Mouse (Mus musculus) stomach, embryonic 14.5 days (tissue): ENCODE measurements around the gene Mtmr2. TPM values are rescaled to one million over a fixed set of nuclear protein-coding genes. Genes with fewer than 3 reads are reported as not detected.

Experiments used
- ATAC-seq: fragments of 200-750 bp; cut with Nextera tagmentation; 2 replicates; pipeline ENCODE4 v1.8.0; 2017; ENCODE audit warnings: low read depth, moderate TSS enrichment; ENCODE audit not compliant: insufficient number of reproducible peaks, insufficient read depth, low FRiP score
- H3K27ac ChIP-seq: fragments of 300-500 bp; sonication (generic); 2 replicates; pipeline ENCODE4 v1.5.1; 2014; ENCODE audit warnings: mild to moderate bottlenecking, low read length, moderate library complexity, mixed read lengths
- H3K27me3 ChIP-seq: fragments of 300-500 bp; sonication (generic); 2 replicates; pipeline ENCODE4 v1.6.1; 2014; ENCODE audit warnings: low read length, control low read depth, mixed read lengths; ENCODE audit not compliant: control insufficient read depth, insufficient read depth
- H3K36me3 ChIP-seq: fragments of 300-500 bp; sonication (generic); 2 replicates; pipeline ENCODE4 v1.6.1; 2014; ENCODE audit warnings: mild to moderate bottlenecking, control low read depth, low read length, moderate library complexity, mixed read lengths; ENCODE audit not compliant: control insufficient read depth, insufficient read depth
- H3K4me1 ChIP-seq: fragments of 300-500 bp; sonication (generic); 2 replicates; pipeline ENCODE4 v1.6.1; 2014; ENCODE audit warnings: low read length, control low read depth, mixed read lengths; ENCODE audit not compliant: control insufficient read depth, insufficient read depth
- H3K4me2 ChIP-seq: fragments of 300-500 bp; sonication (generic); replicated peaks from 2 replicates; pipeline ENCODE4 v1.6.1; 2014; ENCODE audit warnings: low read depth, low read length, control low read depth
- H3K4me3 ChIP-seq: fragments of 300-500 bp; sonication (generic); 2 replicates; pipeline ENCODE4 v1.5.1; 2014; ENCODE audit warnings: low read depth, low read length, control low read depth
- H3K9ac ChIP-seq: fragments of 300-500 bp; sonication (generic); replicated peaks from 2 replicates; pipeline ENCODE4 v1.6.1; 2014; ENCODE audit warnings: low read depth, mild to moderate bottlenecking, control low read depth, low read length, moderate library complexity, mixed read lengths
- H3K9me3 ChIP-seq: fragments of 300-500 bp; sonication (generic); 2 replicates; pipeline ENCODE4 v1.6.1; 2016; ENCODE audit warnings: low read depth, low read length, control low read depth; ENCODE audit not compliant: control insufficient read depth
- WGBS: fragments of 180-500 bp; shearing (Covaris S2); extraction: QIAGEN DNeasy Blood & Tissue Kit; methylation state at CpG from one replicate; pipeline ENCODE4 v1.1.7; 2014; 5-methylcytosine and 5-hydroxymethylcytosine counted together
- polyA plus RNA-seq: library from polyadenylated mRNA; unstranded; fragments of >200 nt; fragmentation: Nextera tagmentation; extraction: Ambion mirVana; gene quantifications from 2 replicates; pipeline ENCODE4 v1.2.1, GENCODE M21; 2014

Mtmr2 gene
- 82.0 and 87.2 TPM in 2 replicates for polyA plus RNA-seq

DNA sequence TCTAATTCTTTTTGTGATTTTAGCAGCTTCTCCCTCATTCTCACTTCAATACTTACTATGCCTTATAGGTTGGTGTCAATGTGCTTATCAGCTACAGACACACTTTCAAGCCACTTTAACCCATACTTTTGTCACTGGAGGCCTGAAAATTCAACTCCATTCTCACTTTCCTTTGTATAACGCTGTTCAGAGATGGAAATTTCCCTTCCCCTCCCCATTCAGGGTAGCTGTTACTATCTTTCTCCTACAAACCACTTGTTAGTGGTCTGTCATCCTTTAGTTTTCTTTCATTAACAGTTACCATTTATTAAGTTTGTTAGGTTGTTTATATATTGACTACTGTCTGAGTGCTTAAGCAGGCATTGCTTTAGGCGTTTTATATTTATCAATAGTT is at the start of gene Mtmr2:
Mtmr2 (plus strand) TSS at position 7 of the 394 bp plus-strand sequence.
- H3K36me3 ChIP-seq = no peaks in the 10 kb centered on the region
- peaks cover 3% of the 10 kb centered on the region for H3K4me1 ChIP-seq
- peak within 1 kb of the TSS; percentile 99 for H3K9ac ChIP-seq
- peak within 1 kb of the TSS; percentile 99 for H3K4me3 ChIP-seq
- H3K9me3 ChIP-seq = no peaks in the 10 kb centered on the region
- H3K4me2 ChIP-seq = peak within 1 kb of the TSS; percentile 78
- 43% methylated on average over 2 of the region's 2 CpGs for WGBS
- peak within 1 kb of the TSS; percentile 96 for H3K27ac ChIP-seq
- no peak for ATAC-seq
- no peaks in the 10 kb centered on the region for H3K27me3 ChIP-seq

DNA sequence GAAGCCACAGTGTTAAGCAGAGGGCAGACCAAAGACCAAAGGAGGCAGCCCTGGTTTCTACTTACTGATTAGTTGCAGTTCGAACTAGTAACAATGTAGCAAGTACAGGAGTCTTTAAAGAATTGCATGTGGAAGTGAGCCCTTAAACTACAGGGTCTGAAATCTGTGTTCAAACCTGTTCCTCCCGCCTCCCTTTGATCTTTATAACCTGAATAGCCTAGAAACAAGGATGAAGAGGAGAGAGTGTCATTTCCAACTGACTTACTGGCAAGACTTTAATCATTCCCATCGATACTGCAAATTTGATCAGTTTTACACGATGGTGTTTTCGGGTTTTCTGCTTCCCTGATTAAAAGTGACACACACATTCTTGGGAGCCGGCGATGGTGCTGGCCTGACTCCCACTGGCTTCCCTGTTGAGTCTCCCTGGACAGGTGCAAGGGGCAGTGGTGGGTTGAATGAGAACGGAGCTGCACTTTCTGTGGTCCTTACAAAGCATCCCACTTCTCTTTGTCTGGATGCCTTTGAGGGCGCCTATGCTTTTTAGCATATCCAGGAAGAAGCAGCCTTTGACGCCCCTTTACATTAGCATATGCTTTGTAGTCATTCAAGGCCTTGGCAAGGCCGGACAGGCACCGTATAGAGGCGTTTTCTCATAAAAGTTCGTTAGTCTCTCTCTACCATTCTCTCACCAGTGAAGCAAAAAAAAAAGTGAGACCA is 49.0 kb upstream of the Mtmr2 start:
- no peaks in the 10 kb centered on the region for H3K9me3 ChIP-seq
- no peak for ATAC-seq
- no peaks in the 10 kb centered on the region for H3K27me3 ChIP-seq
- WGBS = 57% methylated on average over 14 of the region's 14 CpGs
- peaks cover 5% of the 10 kb centered on the region; the same call in 1 of the 2 replicates for H3K4me1 ChIP-seq
- H3K4me3 ChIP-seq = no peak overlapping the region
- no peak overlapping the region for H3K27ac ChIP-seq
- H3K4me2 ChIP-seq = no peak overlapping the region
- H3K9ac ChIP-seq = no peak overlapping the region
- no peaks in the 10 kb centered on the region for H3K36me3 ChIP-seq

DNA sequence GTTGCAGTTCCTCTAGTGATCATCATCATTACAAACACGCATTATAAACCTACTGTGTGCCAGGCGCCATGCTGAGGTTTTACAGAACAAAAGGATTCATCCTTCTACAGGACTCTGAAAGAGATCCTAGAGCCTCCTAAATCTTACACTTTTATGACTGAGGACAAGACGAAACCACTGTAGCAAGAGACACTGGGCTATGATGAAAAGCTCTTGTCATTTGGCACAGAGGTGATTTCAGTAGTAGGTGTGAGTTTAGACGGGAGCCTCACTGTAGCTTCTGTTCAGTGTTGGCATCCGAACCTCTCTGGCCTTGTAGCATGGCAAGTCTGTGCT is 48.5 kb upstream of the Mtmr2 start:
- 78% methylated on average over 5 of the region's 5 CpGs for WGBS
- no peak for ATAC-seq

DNA sequence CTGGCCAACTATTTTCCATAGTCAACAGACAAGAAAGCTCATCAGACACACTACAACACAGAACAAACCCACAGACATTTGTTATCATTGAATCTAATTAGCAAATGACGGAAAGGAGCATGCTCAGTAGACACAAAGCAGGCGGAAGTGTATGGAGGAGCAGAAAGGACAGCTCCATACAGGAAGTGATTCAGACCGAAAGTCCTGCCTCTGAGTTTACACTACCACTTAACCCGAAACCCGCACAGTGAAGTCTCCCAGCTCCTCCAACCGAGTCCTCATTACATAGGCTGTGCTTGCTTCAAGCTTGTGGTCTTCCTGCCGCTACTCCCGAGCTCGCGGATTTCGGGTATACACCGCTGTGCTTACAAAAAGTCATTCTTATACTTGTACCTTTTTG is 46.4 kb upstream of the Mtmr2 start:
- WGBS = 87% methylated on average over 12 of the region's 12 CpGs
- no peaks in the 10 kb centered on the region for H3K27me3 ChIP-seq
- H3K36me3 ChIP-seq = 0 out of 2 replicates have a peak, but pooled peaks cover 4% of the 10 kb centered on the region
- no peak overlapping the region for H3K4me2 ChIP-seq
- no peak overlapping the region for H3K4me3 ChIP-seq
- H3K27ac ChIP-seq = no peak overlapping the region
- no peaks in the 10 kb centered on the region for H3K9me3 ChIP-seq
- peaks cover 5% of the 10 kb centered on the region; the same call in 1 of the 2 replicates for H3K4me1 ChIP-seq
- H3K9ac ChIP-seq = no peak overlapping the region
- ATAC-seq = no peak

More for the DNA sequence above, 48.5 kb upstream of the Mtmr2 start:
- Histone ChIP-seq H3K4me1 (peaks cover 5% of the 10 kb centered on the region; the same call in 1 of the 2 replicates), H3K4me3 (no peak overlapping the region), H3K27ac (no peak overlapping the region), H3K9me3 (no peaks in the 10 kb centered on the region), H3K36me3 (no peaks in the 10 kb centered on the region), H3K9ac (no peak overlapping the region), H3K27me3 (no peaks in the 10 kb centered on the region), H3K4me2 (no peak overlapping the region)

DNA sequence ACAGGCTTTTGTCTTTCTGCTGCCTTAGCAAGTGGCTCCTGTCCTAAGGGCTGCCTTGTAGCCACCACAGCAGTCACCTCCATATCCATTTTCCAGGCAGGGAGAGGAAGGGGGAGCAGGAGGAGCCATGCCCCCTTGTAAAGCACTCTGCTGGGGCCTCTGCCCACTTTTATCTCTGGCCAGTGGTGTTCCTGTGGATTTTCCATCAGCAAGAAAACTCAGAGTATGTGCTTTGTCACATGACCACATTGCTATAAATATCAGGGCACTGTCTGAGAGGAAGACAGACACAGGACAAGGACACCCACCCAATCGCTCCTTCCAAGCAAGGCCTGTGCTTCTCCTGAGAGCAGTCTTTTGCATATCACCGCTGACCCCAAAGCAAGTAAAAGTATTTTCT is 45.1 kb upstream of the Mtmr2 start:
- Histone ChIP-seq H3K27me3 (no peaks in the 10 kb centered on the region), H3K9ac (no peak overlapping the region), H3K4me2 (no peak overlapping the region), H3K27ac (no peak overlapping the region), H3K4me1 (no peaks in the 10 kb centered on the region), H3K4me3 (no peak overlapping the region), H3K9me3 (no peaks in the 10 kb centered on the region), H3K36me3 (0 out of 2 replicates have a peak, but pooled peaks cover 4% of the 10 kb centered on the region)
- ATAC-seq = no peak
- WGBS = 86% methylated on average over 2 of the region's 2 CpGs

DNA sequence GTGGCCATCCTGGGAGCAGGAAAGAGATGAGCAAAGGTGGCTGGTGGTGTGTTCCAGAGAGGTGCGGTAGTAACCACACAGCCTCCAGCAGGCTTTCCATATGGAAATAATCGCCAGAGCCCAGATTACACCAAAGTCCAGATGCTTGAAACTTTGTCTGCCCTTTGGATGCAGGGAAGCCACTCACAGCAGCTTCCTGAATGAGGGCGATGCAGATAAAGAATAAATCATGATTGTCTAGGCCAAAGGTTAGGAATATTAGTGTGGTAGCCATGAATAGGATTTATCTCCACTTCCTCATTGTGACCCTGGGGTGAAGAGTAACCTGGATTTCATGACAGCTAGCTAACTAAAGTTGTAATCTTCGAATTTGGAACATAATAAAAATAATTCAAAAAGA is 43.3 kb upstream of the Mtmr2 start:
- no peaks in the 10 kb centered on the region for H3K27me3 ChIP-seq
- no peaks in the 10 kb centered on the region for H3K9me3 ChIP-seq
- WGBS = 70% methylated on average over 4 of the region's 4 CpGs
- no peak overlapping the region for H3K4me3 ChIP-seq
- H3K4me1 ChIP-seq = no peaks in the 10 kb centered on the region
- H3K4me2 ChIP-seq = no peak overlapping the region
- 0 out of 2 replicates have a peak, but pooled peaks cover 4% of the 10 kb centered on the region for H3K36me3 ChIP-seq
- no peak overlapping the region for H3K27ac ChIP-seq
- no peak for ATAC-seq
- no peak overlapping the region for H3K9ac ChIP-seq

DNA sequence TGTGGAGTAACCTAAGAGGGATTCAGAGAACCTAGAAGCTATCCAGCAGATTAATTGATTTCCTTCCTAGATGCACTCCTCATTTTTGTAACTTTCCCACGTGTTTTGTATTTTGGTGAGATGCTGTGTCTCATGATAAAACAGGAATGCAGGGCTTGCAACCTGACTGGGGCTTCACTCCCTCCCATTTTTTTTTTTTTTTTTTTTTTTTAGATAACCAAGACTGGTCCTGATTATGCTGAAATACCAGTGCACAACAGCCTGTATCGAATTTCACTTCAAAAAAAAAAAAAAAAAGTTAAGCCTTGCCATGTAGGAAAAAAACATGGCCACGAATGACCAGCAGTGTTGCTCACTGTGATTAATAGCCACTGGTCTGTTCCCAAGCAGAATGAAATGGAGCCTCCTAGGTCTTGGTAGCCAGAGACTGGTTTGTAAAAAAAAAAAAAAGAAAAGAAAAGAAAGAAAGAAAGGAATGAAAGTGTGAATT is 41.1 kb upstream of the Mtmr2 start:
- no peak for ATAC-seq
- Histone ChIP-seq H3K9ac (no peak overlapping the region), H3K4me2 (no peak overlapping the region), H3K36me3 (0 out of 2 replicates have a peak, but pooled peaks cover 4% of the 10 kb centered on the region), H3K27me3 (no peaks in the 10 kb centered on the region), H3K9me3 (no peaks in the 10 kb centered on the region), H3K27ac (no peak overlapping the region), H3K4me3 (no peak overlapping the region), H3K4me1 (no peaks in the 10 kb centered on the region)
- 36% methylated on average over 3 of the region's 3 CpGs for WGBS

DNA sequence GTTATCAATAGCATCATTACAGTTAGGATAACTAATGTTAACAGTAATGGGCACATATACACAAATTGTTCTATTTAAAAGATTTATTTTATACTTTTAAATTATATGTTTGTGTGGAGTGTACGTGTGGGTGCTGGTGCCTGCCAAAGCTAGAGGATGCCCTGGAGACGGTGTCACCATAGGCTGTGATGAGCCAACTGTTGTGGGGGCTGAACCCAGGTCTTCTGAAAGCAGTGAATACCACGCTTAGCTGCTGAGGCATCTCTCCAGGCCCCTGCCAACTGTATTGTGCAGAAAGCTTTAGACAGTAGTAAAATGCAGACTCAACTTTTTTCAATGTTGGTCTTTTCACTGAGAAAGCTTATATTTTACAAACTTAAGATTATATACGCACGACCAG is 38.8 kb upstream of the Mtmr2 start:
- H3K27ac ChIP-seq = no peak overlapping the region
- H3K36me3 ChIP-seq = 0 out of 2 replicates have a peak, but pooled peaks cover 4% of the 10 kb centered on the region
- no peak overlapping the region for H3K4me3 ChIP-seq
- no peaks in the 10 kb centered on the region for H3K9me3 ChIP-seq
- no peaks in the 10 kb centered on the region for H3K4me1 ChIP-seq
- no peak overlapping the region for H3K4me2 ChIP-seq
- whole genome bisulfite sequencing = 86% methylated on average over 5 of the region's 5 CpGs
- H3K9ac ChIP-seq = no peak overlapping the region
- H3K27me3 ChIP-seq = no peaks in the 10 kb centered on the region
- no peak for ATAC-seq
